Mouse (Mus musculus) c-Kit-positive CD71-negative TER-119-negative erythroid progenitor cells, embryonic 14.5 days (primary cell): ENCODE results near the gene Pla2g4b.
A peak's percentile ranks its signal among the peaks of the same experiment; 100 is the strongest.

Experiments used
- DNase-seq: peaks from one replicate; pipeline ENCODE4 v3.0.0-alpha.2; 2013; ENCODE audit warnings: low read depth

Gene Pla2g4b

DNA sequence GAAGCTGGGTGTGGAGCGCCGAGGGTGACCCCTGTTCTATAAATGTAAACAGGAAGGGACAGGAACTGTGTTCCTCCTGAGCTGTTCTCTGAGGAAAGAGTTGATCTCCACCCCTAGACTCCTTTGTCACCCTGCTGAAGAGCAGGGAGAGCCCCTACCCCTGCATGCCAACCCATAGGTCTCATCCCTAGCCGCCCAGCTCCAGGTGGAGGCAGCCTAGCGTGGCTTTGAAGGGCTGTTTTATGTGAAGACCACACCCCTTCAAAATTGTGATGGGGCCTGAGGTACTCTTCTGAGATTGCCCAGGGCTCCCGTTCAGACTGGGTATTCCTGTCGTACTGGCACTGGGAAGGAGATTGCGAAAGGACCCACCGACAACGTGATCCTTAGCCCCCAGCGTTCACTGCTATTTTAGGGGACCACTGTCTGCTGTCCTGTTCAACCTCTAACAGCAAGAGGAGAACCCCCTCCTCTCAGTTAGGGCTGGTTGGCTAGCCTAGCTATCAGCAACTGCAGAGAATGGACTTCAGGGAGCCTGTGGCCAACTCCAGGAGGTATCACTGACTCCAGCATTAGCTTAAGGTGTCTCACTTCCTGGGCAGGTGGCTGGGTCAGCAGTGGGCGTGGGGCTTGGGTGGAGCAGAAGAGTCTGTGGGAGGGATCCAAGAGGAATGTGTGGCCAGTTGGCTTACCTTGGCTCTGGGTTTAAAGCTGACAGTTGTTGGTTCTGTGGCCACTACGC is at the start of gene Pla2g4b:
Gene Pla2g4b (plus strand): TSS at position 692 of the 742 bp plus-strand sequence.
- no peak for DNase-seq

DNA sequence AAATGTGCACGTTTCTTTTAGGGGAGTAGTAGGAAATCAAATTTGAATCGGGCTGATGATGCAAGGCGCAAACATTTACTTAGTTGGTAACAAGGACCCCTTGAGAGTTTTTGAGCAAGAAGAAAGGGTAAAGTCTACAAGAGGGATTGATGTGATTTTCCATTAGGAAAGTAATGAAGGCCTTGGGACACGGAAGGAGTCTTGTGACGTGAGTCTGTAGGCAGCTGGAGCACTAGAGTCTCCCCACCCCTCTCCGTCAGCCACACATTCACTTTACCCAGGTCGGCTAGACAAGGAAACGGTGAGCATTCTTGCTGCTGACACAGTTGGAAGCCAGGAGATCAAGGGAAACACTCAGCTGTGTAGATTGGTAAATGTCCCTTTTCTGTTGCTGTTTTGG is 47.3 kb upstream of the Pla2g4b start:
- DNase-seq: no peak

DNA sequence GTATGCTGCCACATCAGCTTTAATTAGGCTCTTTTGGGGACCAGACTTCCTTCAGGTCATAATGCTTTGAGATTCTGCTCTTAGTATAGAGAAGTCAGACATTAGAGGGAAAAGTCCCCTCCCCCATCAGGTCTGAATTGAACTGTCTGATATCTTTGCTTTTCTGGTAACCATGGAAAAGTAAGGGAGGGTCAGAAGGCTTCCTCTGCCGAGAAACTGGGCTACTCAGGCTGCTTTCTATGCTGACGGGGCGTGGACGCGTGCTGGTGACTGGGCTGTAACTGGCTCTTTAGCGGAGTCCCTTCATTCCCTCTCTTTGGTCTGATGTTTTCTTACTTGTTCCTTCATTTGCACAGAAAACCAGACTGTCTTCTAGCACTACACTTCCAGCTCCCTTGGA is 46.8 kb upstream of the Pla2g4b start:
- DNase-seq: no peak

DNA sequence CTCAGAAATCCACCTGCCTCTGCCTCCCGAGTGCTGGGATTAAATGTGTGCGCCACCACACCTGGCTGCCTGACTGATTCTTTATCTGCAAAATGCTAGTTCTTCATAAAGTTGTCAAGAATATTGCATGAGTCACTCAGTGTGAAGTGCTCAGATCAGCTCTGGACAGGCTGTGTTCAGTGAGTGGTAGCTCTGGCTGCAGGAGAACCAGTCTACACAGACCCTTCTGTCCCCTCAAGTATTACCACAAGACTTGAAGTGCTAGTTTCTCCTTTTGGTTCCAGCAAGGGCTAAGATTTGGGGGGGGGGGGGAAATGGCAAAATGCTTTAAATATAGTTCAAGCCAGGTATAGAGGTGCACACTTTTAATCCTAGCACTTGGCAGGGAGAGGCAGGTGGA is 45.8 kb upstream of the Pla2g4b start:
- no peak for DNase-seq

DNA sequence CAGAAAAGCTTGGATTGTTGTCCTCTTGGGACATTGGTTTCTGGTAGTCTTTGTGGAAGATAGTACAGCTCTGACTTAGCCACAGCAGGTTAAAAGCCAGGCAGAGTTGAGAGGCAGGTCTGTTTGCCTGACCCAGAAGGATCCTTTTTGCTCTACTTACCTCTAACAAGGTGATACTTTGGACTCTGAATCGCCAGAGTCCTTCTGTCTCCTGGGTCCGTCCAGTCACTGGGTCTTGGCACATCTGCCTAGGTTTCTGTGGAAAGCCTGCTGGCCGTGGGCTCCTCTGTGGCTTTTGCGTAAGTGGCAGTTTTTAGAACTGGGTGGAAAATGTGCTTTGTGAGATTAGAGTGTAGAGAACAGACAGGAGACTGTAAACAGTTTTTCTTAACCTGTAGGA is 44.3 kb upstream of the Pla2g4b start:
- DNase-seq: no peak

DNA sequence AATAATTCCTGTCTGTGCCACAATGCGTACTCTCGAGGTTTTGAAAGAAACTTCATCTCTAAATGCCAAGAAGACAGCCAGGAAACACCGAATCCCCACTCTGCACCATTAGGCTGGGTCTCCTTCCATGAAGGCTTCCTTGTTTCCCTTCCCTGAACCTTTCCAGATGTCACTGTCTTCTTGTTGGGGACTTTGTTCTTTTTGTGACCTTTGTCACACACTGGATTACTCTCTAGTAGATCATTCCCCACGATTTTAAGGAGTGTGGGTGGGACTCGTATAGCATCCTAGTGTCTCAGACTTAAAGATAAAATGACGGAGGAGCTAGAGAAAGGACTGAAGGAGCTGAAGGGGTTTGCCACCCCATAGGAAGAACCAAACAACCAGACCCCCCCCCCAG is 42.3 kb upstream of the Pla2g4b start:
- DNase-seq: no peak

DNA sequence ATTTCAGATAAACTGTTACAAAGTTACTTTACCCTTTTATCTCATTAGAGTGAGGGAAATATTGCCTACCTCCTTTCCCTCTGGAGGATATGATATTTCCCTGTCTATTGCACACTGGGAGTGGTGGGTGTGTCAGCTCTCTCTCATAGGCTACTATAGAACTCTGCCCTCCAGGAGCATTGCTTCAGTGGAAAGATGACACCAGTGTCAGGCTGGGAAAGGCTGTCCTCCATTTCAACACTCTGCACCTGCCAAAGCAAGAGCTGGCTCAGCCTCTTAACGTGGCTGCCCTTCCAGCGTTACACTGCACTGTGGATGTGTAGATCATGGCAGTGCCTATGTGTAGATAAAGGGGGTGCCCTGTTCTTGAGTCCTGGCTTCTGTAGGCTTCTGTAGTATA is 40.9 kb upstream of the Pla2g4b start:
- no peak for DNase-seq

DNA sequence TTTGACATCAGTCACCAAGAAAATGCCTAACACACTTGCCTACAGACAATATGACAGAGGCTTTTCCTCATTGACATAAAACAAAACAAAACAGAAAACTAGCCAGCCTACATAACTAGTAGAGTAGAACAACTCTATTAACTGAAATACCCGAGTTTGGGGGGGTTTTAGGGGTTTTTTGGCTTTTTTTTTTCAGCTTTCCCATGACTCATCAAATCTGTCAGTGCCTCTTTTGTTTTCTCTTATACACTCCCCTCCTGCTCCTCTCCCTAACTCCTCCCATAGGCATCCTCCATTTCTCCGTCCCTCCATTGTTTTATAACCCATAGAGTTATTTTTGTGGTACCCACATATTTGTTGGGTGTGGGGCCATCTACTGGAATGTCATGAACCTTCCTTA is 39.7 kb upstream of the Pla2g4b start:
- DNase-seq: no peak

DNA sequence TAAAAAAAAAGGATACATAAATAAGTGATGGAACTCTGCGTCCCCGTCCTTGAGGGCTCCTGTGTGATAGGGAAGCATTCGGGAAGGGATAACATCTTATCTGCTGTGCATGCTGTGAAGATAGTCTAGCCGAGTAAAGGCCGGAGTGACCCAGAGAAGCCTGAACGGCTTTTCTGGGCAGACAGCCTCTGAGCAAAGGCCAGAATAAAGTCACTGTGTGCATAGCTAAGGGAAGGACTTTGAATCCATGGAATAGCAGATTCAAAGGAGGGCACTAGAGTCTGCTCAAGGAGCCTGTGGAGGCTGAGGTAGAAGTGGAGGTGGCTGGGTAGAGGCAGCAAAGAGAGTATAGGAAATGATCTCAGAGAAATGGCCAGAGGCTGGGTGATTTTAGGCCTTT is 38.4 kb upstream of the Pla2g4b start:
- DNase-seq: no peak

DNA sequence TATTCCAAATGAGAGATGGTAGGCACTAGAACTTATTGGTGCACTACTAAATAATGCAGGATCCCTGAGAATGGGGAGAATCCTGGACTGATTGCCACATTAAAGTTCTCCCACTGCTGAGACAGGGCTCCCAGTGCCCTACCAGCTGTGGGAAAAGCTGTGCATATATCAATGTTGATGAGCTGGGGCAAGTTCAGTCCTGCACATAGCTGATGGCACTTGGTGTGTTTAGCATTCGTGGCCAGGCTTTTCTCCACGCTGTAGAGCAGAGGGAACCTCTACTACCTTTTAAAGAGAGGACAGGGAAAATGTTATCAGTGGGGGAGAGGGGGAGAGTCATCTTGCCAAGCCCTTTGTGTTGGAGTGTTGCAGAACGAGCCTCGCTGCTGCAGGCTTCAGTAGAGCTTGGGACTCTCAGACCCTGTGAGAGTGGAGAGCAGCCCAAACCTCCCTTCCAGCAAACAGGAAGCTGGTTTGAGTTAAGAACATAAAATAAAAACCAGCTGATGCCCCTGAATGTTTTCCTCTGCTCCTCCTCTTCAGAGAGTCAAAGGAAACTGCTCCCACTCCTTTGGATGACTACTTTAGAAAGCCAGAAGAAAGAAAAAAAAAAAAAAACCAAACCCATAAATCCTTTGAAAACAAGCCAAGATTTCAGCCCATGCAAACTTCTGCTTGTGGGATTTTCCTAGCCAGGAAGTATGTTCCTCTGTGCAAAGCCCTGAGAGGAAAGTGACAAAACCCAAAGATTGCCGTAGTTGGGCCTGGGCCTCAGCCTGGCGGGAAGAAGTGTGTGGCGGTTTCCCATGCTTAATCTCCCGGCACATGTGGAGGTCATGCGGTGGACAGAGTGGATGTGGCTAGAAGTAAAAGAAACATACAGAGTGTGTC is 37.6 kb upstream of the Pla2g4b start:
- DNase-seq: no peak

DNA sequence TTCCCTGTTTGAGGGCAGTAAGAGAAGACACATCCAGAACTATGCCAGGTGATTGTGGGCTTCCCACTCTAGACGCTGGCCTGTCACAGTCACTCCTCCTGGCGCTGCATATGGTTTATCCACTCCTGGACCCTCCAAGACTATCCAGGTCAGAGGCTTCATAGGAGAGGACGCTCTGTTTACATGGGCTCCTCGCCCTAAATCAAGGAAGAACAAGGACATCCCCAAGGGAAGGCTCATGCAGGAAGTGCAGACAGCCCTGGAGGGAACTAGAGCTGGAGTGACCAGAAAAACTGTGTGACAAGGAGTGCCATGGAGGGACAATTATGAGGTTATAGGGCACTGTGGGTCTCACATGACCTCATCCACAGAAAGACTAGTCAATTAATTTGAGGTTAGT is 35.9 kb upstream of the Pla2g4b start:
- DNase-seq: no peak

DNA sequence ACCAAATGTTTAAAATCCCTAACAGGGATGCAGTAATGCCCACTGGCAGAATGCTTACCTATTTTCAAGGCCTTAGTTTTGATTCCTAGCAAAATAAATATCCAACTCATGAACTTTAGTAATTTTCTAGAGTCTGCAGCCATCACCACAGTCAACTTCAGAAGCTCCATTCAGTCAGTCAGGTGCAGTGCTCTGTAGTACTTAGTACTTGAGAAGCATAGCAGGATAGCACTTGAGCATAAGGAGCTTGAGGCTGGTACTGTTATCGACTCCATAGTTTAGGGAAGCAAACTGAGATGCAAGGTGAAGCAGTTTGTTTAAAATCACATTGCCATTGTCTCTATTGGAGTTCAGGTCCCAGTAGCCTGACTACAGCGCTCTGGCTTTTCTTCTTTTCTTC is 33.5 kb upstream of the Pla2g4b start:
- no peak for DNase-seq

DNA sequence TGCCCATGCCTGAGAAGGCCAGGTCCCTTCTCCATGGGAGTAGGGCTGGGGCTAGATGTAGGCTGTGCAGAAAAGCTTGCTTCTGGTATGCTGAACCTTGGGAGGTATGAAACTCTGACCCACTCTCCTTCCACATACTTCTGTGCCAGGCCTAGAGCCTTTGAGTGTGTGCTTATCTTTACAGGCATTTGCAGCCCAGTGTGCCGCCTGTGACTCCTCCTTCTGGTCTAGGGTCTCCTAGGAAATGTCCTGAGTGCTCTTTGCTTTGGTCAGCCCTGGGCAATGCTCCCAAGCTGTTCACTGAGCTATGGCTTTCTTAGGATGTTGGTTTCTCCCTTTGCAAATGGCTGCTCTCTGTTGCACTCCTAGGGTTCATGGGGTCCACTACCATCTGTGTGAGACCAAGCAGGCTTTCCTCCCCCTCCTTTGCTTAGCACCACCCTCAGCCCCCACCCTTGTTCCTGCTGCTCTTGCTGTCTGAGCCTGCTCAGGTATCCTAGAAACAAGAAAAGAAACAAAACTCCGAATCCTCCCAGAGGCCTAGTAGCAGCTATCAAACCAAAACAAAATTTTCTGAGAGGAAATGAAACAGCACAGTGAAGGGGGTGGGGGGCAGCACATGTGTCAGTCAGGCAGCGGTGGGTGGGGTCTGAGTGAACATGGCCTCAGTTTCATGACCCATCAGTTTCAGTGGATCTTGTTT is 32.2 kb upstream of the Pla2g4b start:
- no peak for DNase-seq

DNA sequence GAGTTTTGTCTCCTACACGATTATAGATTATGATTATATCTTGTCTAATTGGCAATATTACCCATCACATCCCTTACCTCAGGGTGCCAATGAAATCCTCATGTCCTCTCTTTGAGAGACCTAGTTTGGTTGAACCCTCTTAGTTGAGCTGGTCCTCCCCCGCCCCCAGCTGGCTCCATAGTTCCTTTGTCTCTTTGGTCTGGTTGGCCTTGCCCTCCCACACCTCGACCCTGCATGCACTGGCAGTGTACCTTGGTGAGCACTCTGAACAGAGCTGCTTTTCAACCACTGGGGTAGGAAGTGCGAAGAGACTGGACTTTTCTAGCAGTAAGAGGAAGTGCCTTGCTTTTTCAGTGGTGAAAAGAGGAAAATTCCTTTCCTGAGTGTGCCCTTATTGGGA is 31.3 kb upstream of the Pla2g4b start:
- no peak for DNase-seq

DNA sequence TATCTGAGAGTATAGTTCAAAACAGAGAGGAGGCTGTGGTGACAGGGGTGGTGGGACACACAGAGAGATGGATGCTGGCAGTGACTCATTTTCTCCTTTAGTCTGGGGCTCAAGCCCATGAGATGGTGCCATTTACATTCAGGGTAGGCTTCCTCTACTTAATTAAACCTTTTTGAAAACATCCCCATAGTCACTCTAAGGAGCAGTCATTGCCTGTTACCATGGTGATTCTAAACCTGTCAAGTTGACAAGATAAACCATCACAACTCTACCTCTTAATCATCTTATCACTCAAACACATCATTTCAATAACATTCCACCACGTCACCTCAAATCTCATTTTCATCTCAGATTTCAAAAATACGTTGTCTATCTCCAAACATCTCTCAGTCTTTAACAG is 29.2 kb upstream of the Pla2g4b start:
- no peak for DNase-seq

DNA sequence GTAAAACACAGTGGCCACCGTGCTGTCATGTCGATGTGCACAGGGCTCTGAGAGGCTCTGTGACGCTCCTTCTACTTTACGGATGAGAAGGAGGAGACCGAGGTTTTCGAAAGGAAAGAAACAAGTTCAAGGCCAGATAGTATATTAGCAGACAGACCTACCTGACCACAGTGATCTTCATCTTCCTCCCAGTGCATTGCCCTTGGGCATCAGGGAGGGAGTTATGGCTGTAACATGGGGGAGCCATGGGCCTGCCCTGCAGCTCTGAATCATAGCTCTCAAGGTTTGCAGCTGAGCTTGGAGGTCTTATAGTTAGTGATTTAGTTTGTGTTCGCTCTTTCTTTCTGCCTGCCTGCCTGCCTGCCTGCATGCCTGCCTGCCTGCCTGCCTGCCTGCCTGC is 26.5 kb upstream of the Pla2g4b start:
- no peak for DNase-seq

DNA sequence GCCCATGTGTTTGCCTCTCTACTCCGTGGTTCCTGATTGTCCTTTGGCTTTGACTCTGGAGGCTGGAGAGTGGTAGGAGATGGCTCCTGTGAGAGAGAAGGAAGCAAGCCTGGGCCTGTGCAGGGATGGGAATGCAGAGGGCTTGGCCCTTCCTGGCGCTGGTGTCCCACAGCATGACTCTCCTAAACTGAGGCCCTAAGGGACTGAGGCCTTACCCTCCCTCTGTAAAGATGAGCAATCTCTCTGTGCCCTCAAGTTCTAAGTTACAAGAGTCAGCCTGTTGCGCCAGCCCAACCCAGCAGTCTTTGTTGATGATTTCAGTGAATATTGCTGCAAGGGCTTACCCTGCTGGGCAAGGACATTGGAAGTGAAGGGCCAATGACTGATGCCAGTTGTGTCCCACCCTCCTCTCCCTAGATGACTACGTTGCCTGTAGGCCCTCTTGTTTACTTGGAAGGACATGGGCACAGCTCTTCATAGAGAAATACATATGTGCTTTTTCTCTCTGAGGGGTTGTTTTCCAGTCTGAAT is 25.5 kb upstream of the Pla2g4b start:
- DNase-seq: no peak

DNA sequence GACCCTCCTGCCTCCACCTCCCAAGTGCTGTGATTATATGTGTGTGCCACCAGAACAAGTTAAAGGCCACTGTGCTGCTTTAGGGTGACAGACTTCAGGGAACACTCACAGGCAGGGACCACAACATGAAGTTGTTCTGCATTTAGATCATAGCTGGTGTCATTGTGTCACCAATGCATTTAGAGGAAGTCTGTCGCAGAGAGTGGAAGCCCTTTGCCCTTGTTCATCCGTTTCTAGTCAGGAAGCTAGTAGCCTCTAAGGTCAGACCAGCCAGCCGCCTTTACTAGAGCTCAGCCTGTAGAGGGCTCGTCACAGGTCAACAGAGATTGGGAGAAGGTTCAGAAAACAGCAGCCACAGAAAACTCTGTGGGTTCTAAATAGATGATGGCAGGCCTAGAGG is 24.5 kb upstream of the Pla2g4b start:
- peak; percentile 18 for DNase-seq

DNA sequence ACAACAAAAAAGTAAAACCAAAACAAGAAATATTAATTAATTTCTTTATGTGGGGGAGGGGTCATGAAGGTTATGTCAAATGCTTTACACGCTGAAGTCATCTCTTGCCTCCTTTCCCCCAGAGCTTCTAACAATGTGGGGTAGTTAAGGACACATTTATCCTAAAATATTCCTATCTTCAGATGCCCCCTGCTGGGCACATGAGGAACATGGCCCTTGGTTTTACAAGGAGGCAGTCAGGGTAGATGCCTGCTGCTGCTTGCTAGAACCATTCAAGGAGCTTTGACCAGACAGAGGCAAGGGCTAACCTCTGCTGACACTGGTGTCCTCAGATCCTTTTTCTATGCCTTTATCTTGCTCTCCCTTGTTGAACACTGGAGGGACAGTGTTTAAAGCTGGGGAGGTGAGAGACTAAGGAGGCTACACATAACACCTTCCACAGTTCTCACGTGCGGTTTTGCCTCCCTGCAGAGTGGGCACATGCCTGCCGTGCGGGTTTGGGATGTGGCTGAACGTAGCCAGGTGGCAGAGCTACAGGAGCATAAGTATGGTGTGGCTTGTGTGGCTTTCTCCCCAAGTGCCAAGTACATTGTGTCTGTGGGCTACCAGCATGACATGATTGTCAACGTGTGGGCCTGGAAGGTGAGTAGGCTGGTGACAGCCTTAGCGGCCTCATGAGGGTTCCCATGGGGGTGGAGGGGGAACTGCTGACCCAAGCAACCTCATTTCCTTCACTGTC is 21.6 kb upstream of the Pla2g4b start:
- DNase-seq: peak; percentile 41

DNA sequence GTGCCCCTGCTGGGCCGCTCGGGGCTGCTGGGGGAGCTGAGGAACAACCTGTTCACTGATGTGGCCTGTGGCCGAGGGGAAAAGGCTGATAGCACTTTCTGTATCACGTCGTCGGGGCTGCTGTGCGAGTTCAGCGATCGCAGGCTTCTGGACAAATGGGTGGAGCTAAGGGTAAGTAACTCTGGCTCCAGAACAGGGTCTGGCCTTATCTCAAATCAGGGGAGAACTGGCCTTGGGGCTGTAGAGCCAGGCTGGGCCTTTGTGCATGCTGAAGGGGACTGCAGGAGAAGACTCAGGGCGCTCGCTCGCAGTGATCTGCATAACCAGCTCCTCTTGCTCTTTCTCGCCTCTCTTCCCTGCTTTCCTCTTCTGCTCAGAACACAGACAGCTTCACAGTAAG is 20.3 kb upstream of the Pla2g4b start:
- no peak for DNase-seq

DNA sequence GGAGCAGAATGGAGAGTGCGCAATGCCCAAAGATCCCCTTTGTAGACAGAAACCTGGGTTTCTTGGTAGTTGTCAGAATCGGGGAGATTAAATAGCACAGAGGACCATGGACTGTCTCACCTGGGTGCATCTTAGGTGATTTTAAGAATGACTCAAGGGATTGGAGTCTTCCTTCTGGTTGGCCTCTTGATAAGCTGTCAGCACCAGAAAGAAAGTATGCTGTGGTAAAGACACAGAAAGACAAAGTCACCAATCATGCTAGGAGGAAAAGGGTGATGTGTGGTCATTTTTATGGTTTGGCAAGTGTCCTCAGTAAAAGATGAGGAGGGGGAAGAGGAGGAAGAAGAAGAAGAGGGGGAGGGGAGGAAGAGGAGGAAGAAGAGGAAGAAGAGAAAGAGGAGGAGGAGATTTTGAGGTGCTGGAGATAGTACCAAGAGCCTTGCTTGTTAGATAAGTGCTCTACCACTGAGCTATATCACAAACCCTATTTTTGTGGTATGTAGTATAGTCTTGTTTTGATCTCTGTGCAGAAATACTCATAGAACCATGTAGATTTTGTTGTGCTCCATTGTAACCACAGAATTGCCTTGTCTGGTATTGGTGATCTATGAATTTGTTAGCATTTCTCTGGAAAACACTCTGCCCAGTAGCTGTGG is 19.3 kb upstream of the Pla2g4b start:
- no peak for DNase-seq
